Mouse (Mus musculus) midbrain, embryonic 15.5 days (tissue): Measurements from ENCODE around the gene Has1. TPM values are rescaled to one million over a fixed set of nuclear protein-coding genes. Genes with fewer than 3 reads are reported as not detected.
"Not testable (repeated sequence)": the region's sequence is repeated elsewhere in the genome, so short reads cannot be mapped to it uniquely, and the experiment has no call there.

Experiments
- ATAC-seq: fragments of 200-750 bp; cut with Nextera tagmentation; replicated peaks from 2 replicates; pipeline ENCODE4 v1.8.0; 2017; ENCODE audit warnings: moderate TSS enrichment
- H3K27ac ChIP-seq: fragments of 300-500 bp; sonication (generic); 2 replicates; pipeline ENCODE4 v1.5.1; 2015; ENCODE audit warnings: mild to moderate bottlenecking, inconsistent platforms
- H3K27me3 ChIP-seq: fragments of 300-500 bp; sonication (generic); replicated peaks from 2 replicates; pipeline ENCODE4 v1.6.1; 2015; ENCODE audit warnings: inconsistent platforms
- H3K36me3 ChIP-seq: fragments of 300-500 bp; sonication (generic); replicated peaks from 2 replicates; pipeline ENCODE4 v1.6.1; 2015; ENCODE audit warnings: inconsistent platforms
- H3K4me1 ChIP-seq: fragments of 300-500 bp; sonication (generic); 2 replicates; pipeline ENCODE4 v1.6.1; 2015; ENCODE audit warnings: inconsistent platforms
- H3K4me2 ChIP-seq: fragments of 300-500 bp; sonication (generic); 2 replicates; pipeline ENCODE4 v1.6.1; 2015; ENCODE audit warnings: inconsistent platforms, mild to moderate bottlenecking, moderate library complexity
- H3K4me3 ChIP-seq: fragments of 300-500 bp; sonication (generic); 2 replicates; pipeline ENCODE4 v1.5.1; 2015; ENCODE audit warnings: mild to moderate bottlenecking, inconsistent platforms
- H3K9ac ChIP-seq: fragments of 300-500 bp; sonication (generic); 2 replicates; pipeline ENCODE4 v1.6.1; 2015; ENCODE audit warnings: mild to moderate bottlenecking, inconsistent platforms
- H3K9me3 ChIP-seq: fragments of 300-500 bp; sonication (generic); 2 replicates; pipeline ENCODE4 v1.6.1; 2016; ENCODE audit warnings: inconsistent platforms
- WGBS: fragments of 180-500 bp; shearing (Covaris S2); methylation state at CpG from one replicate; pipeline ENCODE4 v1.1.7; 2015; ENCODE audit warnings: mixed read lengths; 5-methylcytosine and 5-hydroxymethylcytosine counted together
- polyA plus RNA-seq: library from polyadenylated mRNA; unstranded; fragments of >200 nt; fragmentation: Nextera tagmentation; extraction: Ambion mirVana; gene quantifications from 2 replicates; pipeline ENCODE4 v1.2.1, GENCODE M21; 2015

The Has1 gene
- polyA plus RNA-seq, 1 experiment from 2014 or later, result 1.6 TPM

GRCm38 (mm10) chr17:17865168-17865567 is 10.2 kb upstream of the Has1 start:
- peaks cover 11% of the 10 kb centered on the region; the same call in 1 of the 2 replicates for H3K36me3 ChIP-seq
- H3K4me1 ChIP-seq, result no peaks in the 10 kb centered on the region
- H3K27ac ChIP-seq, result no peak overlapping the region
- WGBS, result 56% methylated on average over 2 of the region's 2 CpGs
- no peak overlapping the region for H3K4me2 ChIP-seq
- no peak overlapping the region for H3K9ac ChIP-seq
- H3K27me3 ChIP-seq, result no peaks in the 10 kb centered on the region
- H3K9me3 ChIP-seq, result no peaks in the 10 kb centered on the region
- H3K4me3 ChIP-seq, result no peak overlapping the region
- no peak for ATAC-seq

GRCm38 (mm10) chr17:17862360-17862759 is 7.4 kb upstream of the Has1 start:
- Histone ChIP-seq H3K4me3 (no peak overlapping the region), H3K36me3 (peaks cover 11% of the 10 kb centered on the region; the same call in 1 of the 2 replicates), H3K4me1 (no peaks in the 10 kb centered on the region), H3K9ac (no peak overlapping the region), H3K27ac (no peak overlapping the region), H3K9me3 (no peaks in the 10 kb centered on the region), H3K4me2 (no peak overlapping the region), H3K27me3 (no peaks in the 10 kb centered on the region)
- ATAC-seq, result no peak
- WGBS, result 65% methylated on average over 1 of the region's 1 CpGs

- Histone ChIP-seq H3K36me3 (peaks cover 7% of the 10 kb centered on the region; the same call in 1 of the 2 replicates), H3K9ac (no peak overlapping the region), H3K27ac (no peak overlapping the region), H3K4me3 (no peak overlapping the region), H3K4me1 (no peaks in the 10 kb centered on the region), H3K4me2 (no peak overlapping the region), H3K27me3 (no peaks in the 10 kb centered on the region), H3K9me3 (no peaks in the 10 kb centered on the region)
- ATAC-seq, result no peak
- WGBS, result 83% methylated on average over 3 of the region's 3 CpGs
Observed at GRCm38 (mm10) chr17:17860110-17860509, 5.1 kb upstream of the Has1 start.

- Histone ChIP-seq H3K4me2 (no peak overlapping the region), H3K27ac (no peak overlapping the region), H3K36me3 (no peaks in the 10 kb centered on the region), H3K4me3 (no peak overlapping the region), H3K4me1 (no peaks in the 10 kb centered on the region), H3K27me3 (no peaks in the 10 kb centered on the region), H3K9me3 (no peaks in the 10 kb centered on the region), H3K9ac (no peak overlapping the region)
- 93% methylated on average over 1 of the region's 1 CpGs for WGBS
- ATAC-seq, result no peak
Observed at GRCm38 (mm10) chr17:17857446-17857845, 2.4 kb upstream of the Has1 start.

- Histone ChIP-seq H3K9me3 (no peaks in the 10 kb centered on the region), H3K27me3 (no peaks in the 10 kb centered on the region), H3K4me1 (no peaks in the 10 kb centered on the region), H3K9ac (no peak overlapping the region), H3K36me3 (no peaks in the 10 kb centered on the region), H3K4me2 (no peak overlapping the region), H3K27ac (no peak overlapping the region), H3K4me3 (no peak overlapping the region)
- ATAC-seq, result no peak
- 81% methylated on average over 1 of the region's 1 CpGs for WGBS
Observed at GRCm38 (mm10) chr17:17856612-17857011, 1.6 kb upstream of the Has1 start.

- Histone ChIP-seq H3K27me3 (no peaks in the 10 kb centered on the region), H3K4me2 (peak overlapping the region; percentile 44), H3K36me3 (no peaks in the 10 kb centered on the region), H3K4me1 (no peaks in the 10 kb centered on the region), H3K4me3 (peak overlapping the region; percentile 31), H3K9ac (no peak overlapping the region), H3K27ac (no peak overlapping the region), H3K9me3 (no peaks in the 10 kb centered on the region)
- peak; percentile 59 for ATAC-seq
- 24% methylated on average over 55 of the region's 55 CpGs for WGBS
Observed at GRCm38 (mm10) chr17:17849906-17850712, 4.9 kb downstream of the Has1 start.

- Histone ChIP-seq H3K9me3 (no peaks in the 10 kb centered on the region), H3K36me3 (no peaks in the 10 kb centered on the region), H3K27ac (no peak overlapping the region), H3K9ac (no peak overlapping the region), H3K4me2 (no peak overlapping the region), H3K4me1 (no peaks in the 10 kb centered on the region), H3K27me3 (no peaks in the 10 kb centered on the region), H3K4me3 (no peak overlapping the region)
- ATAC-seq, result no peak
- 79% methylated on average over 2 of the region's 2 CpGs for WGBS
Observed at GRCm38 (mm10) chr17:17848988-17849387, 6.0 kb downstream of the Has1 start.

- no peak overlapping the region for H3K4me2 ChIP-seq
- H3K36me3 ChIP-seq, result no peaks in the 10 kb centered on the region
- no peak overlapping the region for H3K4me3 ChIP-seq
- WGBS, result 71% methylated on average over 10 of the region's 10 CpGs
- no peak overlapping the region for H3K9ac ChIP-seq
- no peaks in the 10 kb centered on the region for H3K27me3 ChIP-seq
- no peaks in the 10 kb centered on the region for H3K9me3 ChIP-seq
- ATAC-seq, result no peak
- H3K4me1 ChIP-seq, result no peaks in the 10 kb centered on the region
- H3K27ac ChIP-seq, result no peak overlapping the region
Observed at GRCm38 (mm10) chr17:17845187-17846027, 9.6 kb downstream of the Has1 start.

- not testable (repeated sequence) for H3K9ac ChIP-seq, H3K4me1 ChIP-seq, H3K27ac ChIP-seq, H3K4me3 ChIP-seq, H3K9me3 ChIP-seq, H3K27me3 ChIP-seq, H3K4me2 ChIP-seq, H3K36me3 ChIP-seq, ATAC-seq
- WGBS, result 90% methylated on average over 3 of the region's 3 CpGs
Observed at GRCm38 (mm10) chr17:17844606-17845005, 10.4 kb downstream of the Has1 start.

- Histone ChIP-seq H3K27ac (no peak overlapping the region), H3K4me1 (peaks cover 10% of the 10 kb centered on the region), H3K9me3 (no peaks in the 10 kb centered on the region), H3K4me3 (no peak overlapping the region), H3K4me2 (no peak overlapping the region), H3K9ac (no peak overlapping the region), H3K27me3 (no peaks in the 10 kb centered on the region), H3K36me3 (no peaks in the 10 kb centered on the region)
- ATAC-seq, result peak; percentile 52
- 77% methylated on average over 27 of the region's 27 CpGs for WGBS
Observed at GRCm38 (mm10) chr17:17843534-17844261, 11.3 kb downstream of the Has1 start.

GRCm38 (mm10) chr17:17840796-17841195 is 14.2 kb downstream of the Has1 start:
- Histone ChIP-seq H3K9me3 (no peaks in the 10 kb centered on the region), H3K9ac (no peak overlapping the region), H3K4me3 (no peak overlapping the region), H3K36me3 (no peaks in the 10 kb centered on the region), H3K27me3 (no peaks in the 10 kb centered on the region), H3K27ac (no peak overlapping the region), H3K4me1 (peaks cover 27% of the 10 kb centered on the region), H3K4me2 (no peak overlapping the region)
- ATAC-seq, result no peak
- WGBS, result 87% methylated on average over 7 of the region's 7 CpGs

- 93% methylated on average over 2 of the region's 2 CpGs for WGBS
Observed at GRCm38 (mm10) chr17:17839276-17839675, 15.7 kb downstream of the Has1 start.

More at GRCm38 (mm10) chr17:17839276-17839675, 15.7 kb downstream of the Has1 start:
- Histone ChIP-seq H3K9me3 (no peaks in the 10 kb centered on the region), H3K36me3 (no peaks in the 10 kb centered on the region), H3K4me3 (no peak overlapping the region; the same call in 1 of the 2 replicates), H3K4me1 (peaks cover 39% of the 10 kb centered on the region), H3K4me2 (peak overlapping the region; percentile 58), H3K27me3 (no peaks in the 10 kb centered on the region), H3K27ac (no peak overlapping the region), H3K9ac (no peak overlapping the region)
- ATAC-seq, result no peak
